Mouse (Mus musculus) midbrain, embryonic 15.5 days (tissue): ENCODE results near the gene Pcif1. TPM values are rescaled to one million over a fixed set of nuclear protein-coding genes. Genes with fewer than 3 reads are reported as not detected.

Source experiments
- ATAC-seq: fragments of 200-750 bp; cut with Nextera tagmentation; replicated peaks from 2 replicates; pipeline ENCODE4 v1.8.0; 2017; ENCODE audit warnings: moderate TSS enrichment
- H3K27ac ChIP-seq: fragments of 300-500 bp; sonication (generic); 2 replicates; pipeline ENCODE4 v1.5.1; 2015; ENCODE audit warnings: mild to moderate bottlenecking, inconsistent platforms
- H3K27me3 ChIP-seq: fragments of 300-500 bp; sonication (generic); replicated peaks from 2 replicates; pipeline ENCODE4 v1.6.1; 2015; ENCODE audit warnings: inconsistent platforms
- H3K36me3 ChIP-seq: fragments of 300-500 bp; sonication (generic); replicated peaks from 2 replicates; pipeline ENCODE4 v1.6.1; 2015; ENCODE audit warnings: inconsistent platforms
- H3K4me1 ChIP-seq: fragments of 300-500 bp; sonication (generic); 2 replicates; pipeline ENCODE4 v1.6.1; 2015; ENCODE audit warnings: inconsistent platforms
- H3K4me2 ChIP-seq: fragments of 300-500 bp; sonication (generic); 2 replicates; pipeline ENCODE4 v1.6.1; 2015; ENCODE audit warnings: inconsistent platforms, mild to moderate bottlenecking, moderate library complexity
- H3K4me3 ChIP-seq: fragments of 300-500 bp; sonication (generic); 2 replicates; pipeline ENCODE4 v1.5.1; 2015; ENCODE audit warnings: mild to moderate bottlenecking, inconsistent platforms
- H3K9ac ChIP-seq: fragments of 300-500 bp; sonication (generic); 2 replicates; pipeline ENCODE4 v1.6.1; 2015; ENCODE audit warnings: mild to moderate bottlenecking, inconsistent platforms
- H3K9me3 ChIP-seq: fragments of 300-500 bp; sonication (generic); 2 replicates; pipeline ENCODE4 v1.6.1; 2016; ENCODE audit warnings: inconsistent platforms
- WGBS: fragments of 180-500 bp; shearing (Covaris S2); methylation state at CpG from one replicate; pipeline ENCODE4 v1.1.7; 2015; ENCODE audit warnings: mixed read lengths; 5-methylcytosine and 5-hydroxymethylcytosine counted together
- polyA plus RNA-seq: library from polyadenylated mRNA; unstranded; fragments of >200 nt; fragmentation: Nextera tagmentation; extraction: Ambion mirVana; gene quantifications from 2 replicates; pipeline ENCODE4 v1.2.1, GENCODE M21; 2015

Pcif1 gene
- polyA plus RNA-seq, 1 experiment from 2014 or later: 93.1 TPM

DNA sequence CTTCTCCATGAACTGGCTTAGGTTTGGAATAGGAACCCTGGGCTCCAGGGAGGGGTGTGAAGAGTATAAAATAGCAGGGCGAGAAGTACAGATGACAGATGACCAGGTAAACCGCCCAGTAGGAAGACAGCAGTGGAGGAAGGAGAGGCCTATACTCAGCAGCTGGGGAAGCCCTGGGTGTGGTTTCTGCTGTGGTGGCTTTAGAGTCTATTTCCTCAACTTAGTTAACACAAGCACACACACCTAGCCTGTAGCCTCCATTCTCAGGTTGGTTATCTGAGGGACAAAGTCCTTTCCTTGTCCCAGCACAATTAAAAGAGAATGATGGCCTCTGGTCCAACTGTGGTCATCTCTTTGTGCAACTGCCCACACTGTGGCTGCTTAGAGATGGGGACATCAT lies 10.9 kb downstream of the Pcif1 start:
- Histone ChIP-seq H3K36me3 (peaks cover 91% of the 10 kb centered on the region), H3K4me3 (no peak overlapping the region), H3K27me3 (no peaks in the 10 kb centered on the region), H3K27ac (no peak overlapping the region), H3K4me1 (no peaks in the 10 kb centered on the region), H3K9ac (no peak overlapping the region), H3K9me3 (no peaks in the 10 kb centered on the region), H3K4me2 (no peak overlapping the region)
- WGBS: 88% methylated on average over 2 of the region's 2 CpGs
- ATAC-seq: no peak

DNA sequence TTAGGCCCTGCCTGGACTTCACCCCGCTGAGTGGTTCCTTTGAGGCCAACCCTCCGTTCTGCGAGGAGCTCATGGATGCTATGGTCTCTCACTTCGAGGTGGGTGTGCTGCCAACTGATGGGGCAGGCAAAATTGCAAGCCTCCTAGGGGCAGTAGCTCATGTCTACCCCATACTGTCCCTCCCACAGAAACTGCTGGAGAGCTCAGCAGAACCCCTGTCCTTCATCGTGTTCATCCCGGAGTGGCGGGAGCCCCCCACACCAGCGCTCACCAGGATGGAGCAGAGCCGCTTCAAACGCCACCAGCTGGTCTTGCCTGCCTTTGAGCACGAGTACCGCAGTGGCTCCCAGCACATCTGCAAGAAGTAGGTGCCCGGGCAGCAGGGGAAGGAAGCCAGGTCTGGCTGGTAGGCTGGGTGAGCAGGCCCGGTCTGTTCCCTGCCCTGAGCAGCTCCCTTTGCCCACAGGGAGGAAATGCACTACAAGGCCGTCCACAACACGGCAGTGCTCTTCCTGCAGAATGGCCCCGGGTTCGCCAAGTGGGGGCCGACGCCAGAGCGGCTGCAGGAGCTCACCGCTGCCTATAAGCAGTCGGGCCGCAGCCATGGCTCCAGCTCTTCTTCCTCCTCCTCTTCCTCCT lies 11.4 kb downstream of the Pcif1 start:
- ATAC-seq: no peak
- no peak overlapping the region for H3K27ac ChIP-seq
- 93% methylated on average over 24 of the region's 24 CpGs for WGBS
- peaks cover 91% of the 10 kb centered on the region for H3K36me3 ChIP-seq
- no peaks in the 10 kb centered on the region for H3K27me3 ChIP-seq
- no peak overlapping the region for H3K9ac ChIP-seq
- no peak overlapping the region for H3K4me2 ChIP-seq
- H3K4me3 ChIP-seq: no peak overlapping the region
- H3K4me1 ChIP-seq: no peaks in the 10 kb centered on the region
- H3K9me3 ChIP-seq: no peaks in the 10 kb centered on the region

DNA sequence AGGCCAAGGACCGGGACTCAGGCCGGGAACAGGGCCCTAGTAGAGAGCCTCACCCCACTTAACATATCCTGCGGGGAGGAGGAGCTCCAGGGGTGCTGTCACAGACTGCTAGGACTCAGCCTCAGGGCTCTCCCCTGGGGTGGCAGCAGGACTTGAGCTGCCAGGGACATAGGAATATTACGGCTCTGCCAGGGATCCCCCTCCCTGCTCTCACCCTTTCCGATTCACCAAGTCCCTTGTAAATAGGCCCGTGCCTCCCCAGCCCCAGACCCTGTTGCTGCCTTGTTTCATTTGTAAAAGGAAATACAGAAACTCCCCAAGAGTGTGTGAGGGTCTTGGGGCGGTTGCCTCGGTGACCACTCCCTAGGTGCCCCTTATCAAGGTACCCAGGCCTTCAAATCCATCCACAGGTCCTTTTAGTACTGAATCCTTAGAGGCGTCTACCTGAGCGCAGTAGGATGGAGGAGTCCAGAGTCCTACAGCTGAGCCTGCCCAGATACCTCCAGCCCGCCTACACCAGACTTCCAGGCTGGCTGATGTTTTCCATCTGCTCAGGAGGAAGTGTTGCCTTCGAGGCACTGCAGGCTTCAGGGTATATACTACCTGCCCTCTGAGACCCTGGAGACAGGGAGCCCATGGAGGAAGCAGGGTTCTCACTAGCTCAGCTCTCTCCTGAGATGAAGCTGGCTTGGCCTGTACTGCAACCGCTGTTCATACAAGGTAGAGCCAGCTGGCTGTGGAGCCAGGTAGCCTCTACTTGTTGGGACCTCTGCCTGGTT lies 12.1 kb downstream of the Pcif1 start:
- Histone ChIP-seq H3K9ac (no peak overlapping the region), H3K27ac (no peak overlapping the region), H3K36me3 (peaks cover 92% of the 10 kb centered on the region), H3K4me1 (no peaks in the 10 kb centered on the region), H3K4me3 (no peak overlapping the region), H3K9me3 (no peaks in the 10 kb centered on the region), H3K27me3 (no peaks in the 10 kb centered on the region), H3K4me2 (no peak overlapping the region)
- ATAC-seq: no peak
- 89% methylated on average over 13 of the region's 13 CpGs for WGBS

DNA sequence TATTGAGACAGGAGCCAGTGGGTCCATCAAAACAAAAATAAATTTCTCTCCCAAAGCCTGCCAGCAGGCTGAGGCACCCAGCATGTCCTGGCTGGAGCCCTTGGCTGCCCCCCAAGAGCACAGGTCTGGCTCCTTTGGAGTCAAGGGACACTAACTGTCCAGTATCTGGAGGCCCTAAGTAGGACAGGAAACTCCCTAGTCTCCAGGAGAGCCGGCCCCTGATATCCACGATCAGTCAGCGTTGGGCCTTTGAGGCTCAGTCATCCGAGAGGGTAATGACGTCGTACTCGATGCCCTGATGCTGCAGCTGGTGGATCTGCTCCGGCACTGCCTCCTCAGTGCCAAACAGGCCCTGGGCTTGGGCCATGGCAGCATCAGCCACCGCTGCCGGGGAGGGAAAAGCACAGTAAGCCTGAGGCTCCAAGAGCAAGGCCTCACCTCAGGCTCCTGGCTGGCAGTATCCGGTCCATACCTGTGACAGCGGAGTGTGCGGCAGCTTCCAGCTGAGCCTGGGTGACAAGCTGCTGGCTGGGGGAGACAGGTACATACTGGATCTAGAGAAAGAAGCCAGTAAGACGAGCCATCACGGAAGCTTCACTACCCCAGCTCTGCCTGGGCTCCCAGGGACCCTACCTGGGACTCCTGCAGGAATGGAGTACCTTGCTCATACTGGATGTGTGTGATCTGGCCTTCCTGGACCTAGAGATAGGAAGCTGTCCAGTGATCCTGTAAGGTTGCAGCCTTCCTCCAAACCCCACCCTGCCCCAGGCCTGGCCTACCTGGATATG lies 13.0 kb downstream of the Pcif1 start:
- no peaks in the 10 kb centered on the region for H3K9me3 ChIP-seq
- no peak overlapping the region for H3K4me2 ChIP-seq
- no peaks in the 10 kb centered on the region for H3K27me3 ChIP-seq
- no peak overlapping the region; the same call in 1 of the 2 replicates for H3K27ac ChIP-seq
- peaks cover 91% of the 10 kb centered on the region for H3K36me3 ChIP-seq
- no peak for ATAC-seq
- no peak overlapping the region for H3K9ac ChIP-seq
- H3K4me3 ChIP-seq: no peak overlapping the region
- no peaks in the 10 kb centered on the region for H3K4me1 ChIP-seq
- 83% methylated on average over 15 of the region's 15 CpGs for WGBS

DNA sequence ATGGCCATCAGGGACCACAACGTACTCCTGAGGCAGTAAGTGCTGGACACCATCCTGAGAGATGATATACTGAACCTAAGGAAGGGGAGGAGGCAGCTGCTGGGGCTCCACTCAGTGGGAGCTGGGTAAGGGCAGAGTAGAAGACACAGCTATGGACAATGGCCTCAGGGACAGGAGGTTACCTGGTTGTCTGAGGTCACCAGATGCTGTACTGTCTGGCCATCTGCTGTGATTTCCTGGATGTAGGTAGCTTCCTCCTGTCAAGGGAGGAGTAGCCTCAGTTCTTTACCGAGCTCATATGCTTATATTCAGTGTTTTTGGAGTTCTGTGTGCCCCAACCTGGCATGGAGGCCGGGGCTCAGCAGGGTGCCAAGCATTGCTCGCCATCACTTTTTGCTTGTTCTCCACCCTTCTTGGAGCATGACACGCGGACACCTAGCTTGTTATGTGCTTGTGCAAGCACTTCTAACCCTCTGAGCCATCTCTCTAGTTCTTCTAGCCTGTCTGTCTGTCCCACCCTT lies 13.7 kb downstream of the Pcif1 start:
- Histone ChIP-seq H3K9ac (no peak overlapping the region), H3K9me3 (no peaks in the 10 kb centered on the region), H3K36me3 (peaks cover 91% of the 10 kb centered on the region), H3K4me2 (no peak overlapping the region), H3K4me3 (no peak overlapping the region), H3K27ac (no peak overlapping the region), H3K4me1 (no peaks in the 10 kb centered on the region), H3K27me3 (no peaks in the 10 kb centered on the region)
- no peak for ATAC-seq
- WGBS: 95% methylated on average over 6 of the region's 6 CpGs

DNA sequence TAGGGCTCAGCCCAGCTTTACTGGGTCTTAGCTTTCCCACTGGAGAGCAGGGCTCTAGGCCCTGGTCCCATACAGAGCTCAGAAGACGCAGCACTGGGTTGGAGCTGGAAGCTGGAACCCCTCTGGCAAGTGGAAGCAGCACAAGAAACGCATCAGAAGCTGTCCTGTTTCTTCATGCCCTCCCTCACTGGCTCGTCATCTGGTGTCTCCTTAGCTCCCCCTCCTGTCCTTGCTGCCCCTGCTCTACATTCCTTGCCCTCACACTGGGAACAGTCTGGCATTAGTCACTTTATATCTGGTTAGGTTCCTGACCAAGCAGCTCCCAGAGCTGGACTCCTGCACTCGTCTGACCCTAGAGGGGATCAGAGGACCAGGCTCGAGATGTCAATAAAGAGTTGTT lies 14.9 kb downstream of the Pcif1 start:
- Histone ChIP-seq H3K36me3 (peaks cover 91% of the 10 kb centered on the region), H3K9me3 (no peaks in the 10 kb centered on the region), H3K4me1 (no peaks in the 10 kb centered on the region), H3K4me3 (no peak overlapping the region), H3K4me2 (no peak overlapping the region), H3K9ac (no peak overlapping the region), H3K27ac (no peak overlapping the region), H3K27me3 (no peaks in the 10 kb centered on the region)
- ATAC-seq: no peak
- 58% methylated on average over 5 of the region's 5 CpGs for WGBS

DNA sequence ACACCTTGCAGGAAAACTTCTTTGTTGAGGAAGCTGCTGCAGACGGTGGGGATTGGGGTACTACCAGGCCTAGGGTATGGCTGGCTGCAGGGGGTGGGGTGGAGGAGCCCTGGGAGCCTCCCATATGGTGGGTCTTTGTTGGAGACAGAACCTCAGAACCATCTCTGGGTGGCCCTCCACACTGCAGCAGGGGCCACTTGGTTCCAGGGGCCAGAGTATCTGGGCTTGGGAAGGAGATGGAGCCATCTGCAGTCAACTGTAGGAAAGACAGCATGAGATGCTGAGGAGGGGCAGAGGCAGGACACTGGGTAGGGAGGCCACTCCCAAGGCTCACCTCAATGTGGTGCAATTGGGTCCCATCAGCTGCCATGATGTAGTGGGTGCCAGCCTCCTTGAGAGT lies 15.5 kb downstream of the Pcif1 start:
- ATAC-seq: no peak
- WGBS: 67% methylated on average over 1 of the region's 1 CpGs
- H3K4me1 ChIP-seq: no peaks in the 10 kb centered on the region

DNA sequence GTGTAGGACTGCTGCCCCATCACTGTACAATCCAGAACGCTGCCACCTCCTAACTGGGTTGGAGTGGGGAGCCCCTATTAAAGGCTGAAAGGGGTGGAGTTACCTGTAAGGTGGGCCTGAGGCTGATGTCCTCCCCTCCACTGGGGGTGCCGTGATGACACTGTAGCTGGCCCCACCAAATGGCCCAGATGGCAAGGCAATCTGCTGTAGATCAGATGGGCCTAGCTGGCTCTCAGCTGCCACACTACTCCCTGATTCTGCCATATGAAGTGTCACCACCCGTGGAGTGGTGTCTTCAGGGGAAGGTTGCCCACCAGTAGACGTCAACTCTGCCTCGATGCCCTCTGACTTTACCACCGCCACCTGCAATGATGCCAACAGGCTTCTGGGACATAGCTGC lies 16.8 kb downstream of the Pcif1 start:
- no peak overlapping the region for H3K9ac ChIP-seq
- no peaks in the 10 kb centered on the region for H3K9me3 ChIP-seq
- H3K27me3 ChIP-seq: no peaks in the 10 kb centered on the region
- no peak for ATAC-seq
- WGBS: 94% methylated on average over 6 of the region's 6 CpGs
- H3K4me2 ChIP-seq: no peak overlapping the region
- H3K36me3 ChIP-seq: peaks cover 88% of the 10 kb centered on the region
- H3K4me3 ChIP-seq: no peak overlapping the region
- no peak overlapping the region for H3K27ac ChIP-seq
- H3K4me1 ChIP-seq: no peaks in the 10 kb centered on the region

More for the DNA sequence above, 15.5 kb downstream of the Pcif1 start:
- Histone ChIP-seq H3K9ac (no peak overlapping the region), H3K27me3 (no peaks in the 10 kb centered on the region), H3K4me3 (no peak overlapping the region), H3K36me3 (peaks cover 93% of the 10 kb centered on the region), H3K4me2 (no peak overlapping the region), H3K9me3 (no peaks in the 10 kb centered on the region), H3K27ac (no peak overlapping the region)

DNA sequence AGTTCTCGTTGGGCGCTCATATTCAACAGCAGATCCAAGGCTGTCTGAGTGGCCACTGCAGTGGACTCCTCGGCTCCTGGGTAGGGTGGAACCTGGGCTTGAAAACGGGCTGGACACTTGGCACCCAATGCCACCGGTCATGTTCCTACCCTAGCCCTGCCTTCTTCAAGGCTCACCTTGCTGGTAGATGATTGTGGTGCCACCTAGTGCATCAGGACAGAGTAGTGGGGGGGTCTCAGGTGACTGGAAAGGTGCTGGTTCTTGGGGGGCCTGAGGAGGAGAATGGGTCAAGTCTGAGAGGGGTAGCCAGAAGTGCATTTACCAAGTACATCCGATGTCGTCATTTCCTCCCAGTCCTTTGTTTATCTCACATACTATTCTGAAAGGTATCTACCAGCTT lies 18.9 kb downstream of the Pcif1 start:
- no peak overlapping the region for H3K4me2 ChIP-seq
- H3K27ac ChIP-seq: no peak overlapping the region
- peaks cover 90% of the 10 kb centered on the region for H3K36me3 ChIP-seq
- H3K9me3 ChIP-seq: no peaks in the 10 kb centered on the region
- WGBS: 96% methylated on average over 7 of the region's 7 CpGs
- H3K4me1 ChIP-seq: no peaks in the 10 kb centered on the region
- no peaks in the 10 kb centered on the region for H3K27me3 ChIP-seq
- ATAC-seq: no peak
- H3K9ac ChIP-seq: no peak overlapping the region
- H3K4me3 ChIP-seq: no peak overlapping the region

DNA sequence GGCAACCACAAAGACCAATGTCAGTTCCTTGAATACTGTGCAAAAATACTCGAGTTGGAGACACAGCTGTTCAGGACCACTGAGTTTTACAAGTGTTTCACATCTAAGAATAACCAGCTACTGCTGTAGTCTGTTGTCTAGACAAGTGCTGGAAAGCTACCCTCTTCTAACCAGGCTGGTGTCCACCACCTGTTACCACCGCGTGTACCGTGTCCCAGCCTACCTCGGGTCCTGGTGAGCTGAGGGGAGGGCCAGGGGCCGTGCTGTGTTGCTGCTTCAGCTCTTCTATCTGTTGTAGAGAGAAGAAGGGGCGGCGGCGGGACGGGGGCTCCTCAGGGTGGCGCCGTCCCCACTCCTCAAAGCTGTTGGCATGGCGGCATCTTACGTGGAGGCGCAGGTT lies 19.9 kb downstream of the Pcif1 start:
- 95% methylated on average over 15 of the region's 15 CpGs for WGBS
- no peak for ATAC-seq
- H3K4me2 ChIP-seq: no peak overlapping the region

DNA sequence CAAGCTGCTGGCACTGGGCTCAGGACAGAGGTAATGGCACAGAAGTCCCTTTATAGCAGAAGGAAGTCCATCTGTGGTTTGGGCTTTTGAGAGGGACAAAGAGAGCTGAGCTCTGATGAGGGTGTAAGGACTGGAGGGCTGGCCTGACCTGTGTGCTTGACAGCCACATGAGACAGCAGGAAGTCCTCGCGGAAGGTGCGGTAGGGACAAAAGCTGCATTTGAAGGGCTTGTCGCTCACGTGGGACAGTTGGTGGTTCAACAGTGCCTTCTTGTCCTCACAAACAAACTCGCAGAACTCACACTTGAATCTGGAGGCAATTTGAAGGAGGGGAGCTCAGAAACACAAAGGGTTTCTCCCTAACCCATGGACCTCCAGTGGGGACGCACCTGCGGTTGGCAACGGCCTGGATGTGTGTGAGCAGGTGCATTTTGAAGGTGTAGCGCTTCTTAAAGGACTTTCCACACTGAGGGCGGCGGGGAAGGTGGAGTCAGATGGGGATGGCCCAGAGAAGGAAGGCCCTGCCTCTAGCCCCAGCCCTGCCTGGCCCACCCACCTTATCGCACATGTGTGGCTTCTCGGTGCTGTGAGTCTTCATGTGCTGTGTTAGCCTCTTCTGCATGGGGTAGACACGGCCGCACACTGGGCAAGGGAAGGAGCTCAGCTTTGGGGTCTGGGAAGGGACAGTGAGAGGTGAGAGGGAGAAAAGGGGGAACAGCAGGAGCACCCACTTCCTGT lies 20.8 kb downstream of the Pcif1 start:
- H3K9me3 ChIP-seq: no peaks in the 10 kb centered on the region
- no peak overlapping the region for H3K9ac ChIP-seq
- no peak for ATAC-seq
- H3K27ac ChIP-seq: no peak overlapping the region
- H3K36me3 ChIP-seq: peaks cover 88% of the 10 kb centered on the region
- no peak overlapping the region for H3K4me3 ChIP-seq
- H3K4me1 ChIP-seq: no peaks in the 10 kb centered on the region
- 91% methylated on average over 16 of the region's 16 CpGs for WGBS
- no peak overlapping the region for H3K4me2 ChIP-seq
- no peaks in the 10 kb centered on the region for H3K27me3 ChIP-seq

More for the DNA sequence above, 19.9 kb downstream of the Pcif1 start:
- Histone ChIP-seq H3K27me3 (no peaks in the 10 kb centered on the region), H3K9me3 (no peaks in the 10 kb centered on the region), H3K27ac (no peak overlapping the region), H3K4me3 (no peak overlapping the region), H3K36me3 (peaks cover 86% of the 10 kb centered on the region), H3K4me1 (no peaks in the 10 kb centered on the region), H3K9ac (no peak overlapping the region)

DNA sequence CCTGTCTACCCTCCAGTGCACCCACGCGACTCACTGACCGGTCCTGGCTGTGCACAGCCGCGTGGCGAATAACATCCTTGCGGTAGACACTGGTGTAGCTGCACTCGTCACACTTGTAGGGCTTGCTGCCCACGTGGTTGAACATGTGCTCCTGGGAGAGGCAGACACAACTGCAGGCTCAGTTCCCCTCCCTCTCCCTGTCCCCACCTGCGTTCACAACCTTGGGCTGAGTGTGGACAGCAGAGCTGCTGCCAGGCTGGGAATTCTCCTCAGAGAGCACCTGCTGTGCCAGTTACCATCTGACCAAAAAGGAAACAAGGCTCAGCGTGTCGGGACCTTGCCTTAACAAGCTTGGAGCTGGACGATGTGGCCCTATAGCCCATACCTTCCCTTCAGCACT lies 22.3 kb downstream of the Pcif1 start:
- no peaks in the 10 kb centered on the region for H3K4me1 ChIP-seq
- no peak for ATAC-seq
- no peak overlapping the region for H3K4me3 ChIP-seq
- H3K27ac ChIP-seq: no peak overlapping the region
- H3K36me3 ChIP-seq: peaks cover 87% of the 10 kb centered on the region
- no peaks in the 10 kb centered on the region for H3K27me3 ChIP-seq
- H3K9ac ChIP-seq: no peak overlapping the region
- no peak overlapping the region for H3K4me2 ChIP-seq
- WGBS: 93% methylated on average over 13 of the region's 13 CpGs
- H3K9me3 ChIP-seq: 0 out of 2 replicates have a peak, but pooled peaks cover 3% of the 10 kb centered on the region
